Mouse (Mus musculus): ENCODE results near the gene Stk11.

- no peak for TF ChIP-seq POLR2A (IDR thresholded peaks at IDR 0.05; ENCODE audit: insufficient read depth, low read length)
- TF ChIP-seq CTCF (IDR thresholded peaks at IDR 0.05; ENCODE audit: low read depth, low read length): no peak
Measured at GRCm38 (mm10) chr10:80153713-80154112, 38.1 kb downstream of the Stk11 start.
